Mouse (Mus musculus) MEL (cell line): ENCODE results near the gene Dirc2.

Experiments
- CHD2 ChIP-seq: IDR thresholded peaks from 2 replicates; pipeline ENCODE4 v1.6.1; 2011; ENCODE audit warnings: low read length, improper control_type of control experiment
- CTCF ChIP-seq, 3 experiments: IDR thresholded peaks in 2 of 3; conservative IDR thresholded peaks in 1 of 3; 2 replicates each; pipeline ENCODE4 v1.5.1; 2011 to 2012; ENCODE audit warnings: low read length in 3 of 3, low read depth in 2 of 3, mild to moderate bottlenecking in 2 of 3, improper control_type of control experiment in 1 of 3, inconsistent platforms in 1 of 3, mixed read lengths in 1 of 3, moderate library complexity in 1 of 3; ENCODE audit not compliant: control insufficient read depth in 1 of 3, insufficient read depth in 1 of 3, poor library complexity in 1 of 3, severe bottlenecking in 1 of 3
- EP300 ChIP-seq, 2 experiments: IDR thresholded peaks; 2 replicates each; pipeline ENCODE4 v1.6.1; 2011; ENCODE audit warnings: improper control_type of control experiment in 2 of 2, low read length in 2 of 2, low read depth in 1 of 2, mild to moderate bottlenecking in 1 of 2
- GATA1 ChIP-seq: IDR thresholded peaks from 2 replicates; pipeline ENCODE4 v1.6.1; 2011; ENCODE audit warnings: low read depth, low read length, improper control_type of control experiment
- HCFC1 ChIP-seq: IDR thresholded peaks from 2 replicates; pipeline ENCODE4 v1.6.1; 2012; ENCODE audit warnings: low read depth, mild to moderate bottlenecking, inconsistent platforms, low read length, improper control_type of control experiment, moderate library complexity
- MEF2A ChIP-seq: IDR thresholded peaks from 2 replicates; pipeline ENCODE4 v1.6.1; 2014; ENCODE audit warnings: low read depth, mild to moderate bottlenecking, inconsistent platforms, low read length, improper control_type of control experiment; ENCODE audit not compliant: poor library complexity, insufficient replicate concordance, severe bottlenecking; ENCODE audit errors: extremely low read depth
- MXI1 ChIP-seq: IDR thresholded peaks from 2 replicates; pipeline ENCODE4 v1.6.1; 2011; ENCODE audit warnings: mild to moderate bottlenecking, low read depth, low read length, improper control_type of control experiment
- NELFE ChIP-seq: IDR thresholded peaks from 2 replicates; pipeline ENCODE4 v1.6.1; 2011; ENCODE audit warnings: low read depth, low read length, improper control_type of control experiment
- POLR2A ChIP-seq, 2 experiments: IDR thresholded peaks; 2 replicates each; pipeline ENCODE4 v1.6.1; 2011 to 2012; ENCODE audit warnings: low read length in 2 of 2, mild to moderate bottlenecking in 2 of 2, control low read depth in 1 of 2, improper control_type of control experiment in 1 of 2, low read depth in 1 of 2, moderate library complexity in 1 of 2; ENCODE audit not compliant: control insufficient read depth in 1 of 2, insufficient read depth in 1 of 2, poor library complexity in 1 of 2
- USF1 ChIP-seq: IDR thresholded peaks from 2 replicates; pipeline ENCODE4 v1.6.1; 2014; ENCODE audit warnings: low read depth, mild to moderate bottlenecking, inconsistent platforms, low read length, improper control_type of control experiment, moderate library complexity

- TF ChIP-seq POLR2A (IDR thresholded peaks at IDR 0.05; ENCODE audit: control insufficient read depth in 1 of 2, insufficient read depth in 1 of 2, low read depth in 1 of 2, low read length in 2 of 2, poor library complexity in 1 of 2), result no peak
- TF ChIP-seq CHD2, result no peak
- no peak; a peak in 1 of 4 replicates for TF ChIP-seq EP300 (IDR thresholded peaks at IDR 0.05; ENCODE audit: low read depth in 1 of 2, low read length in 2 of 2)
- TF ChIP-seq CTCF (IDR thresholded peaks at IDR 0.05 in 2 of 3, conservative IDR thresholded peaks at IDR 0.05 in 1 of 3; ENCODE audit: control insufficient read depth in 1 of 3, insufficient read depth in 1 of 3, low read depth in 2 of 3, low read length in 3 of 3, poor library complexity in 1 of 3, severe bottlenecking in 1 of 3), result no peak
- TF ChIP-seq GATA1, result no peak
- no peak for TF ChIP-seq HCFC1
- TF ChIP-seq MXI1, result no peak
- TF ChIP-seq MEF2A, result no peak
- TF ChIP-seq NELFE, result no peak
- no peak for TF ChIP-seq USF1
Measured at GRCm38 (mm10) chr16:35807663-35807992, 38.5 kb upstream of the Dirc2 start.
